Mouse (Mus musculus) layer of hippocampus, adult 8-10 months (tissue): ENCODE data around the gene Itpr2. TPM values are rescaled to one million over a fixed set of nuclear protein-coding genes. Genes with fewer than 3 reads are reported as not detected.

Experiments
- DNase-seq, 2 experiments: peaks; one replicate each; pipeline ENCODE4 v3.0.0; 2022; ENCODE audit warnings: low spot score in 2 of 2
- total RNA-seq, 4 experiments: library from RNA; stranded (reverse); gene quantifications; 2 replicates each; pipeline ENCODE4 v1.2.4; 2022

Gene Itpr2
- total RNA-seq, 4 experiments from 2014 or later: 17.4 to 26.0 (median 21.9) TPM

- DNase-seq: no peak
These were observed 388.9 kb downstream of the Itpr2 start for GRCm38 (mm10) chr6:146113085-146113484.

- DNase-seq: no peak
These were observed 389.8 kb downstream of the Itpr2 start for GRCm38 (mm10) chr6:146112211-146112610.

- DNase-seq: no peak
These were observed 390.2 kb downstream of the Itpr2 start for GRCm38 (mm10) chr6:146111781-146112180.

GRCm38 (mm10) chr6:146110832-146111741, 390.9 kb downstream of the Itpr2 start:
- peak; percentile 59 to 70 for DNase-seq

GRCm38 (mm10) chr6:146110425-146110824, 391.6 kb downstream of the Itpr2 start:
- no peak for DNase-seq

GRCm38 (mm10) chr6:146108695-146109094, 393.3 kb downstream of the Itpr2 start:
- DNase-seq: no peak

- no peak for DNase-seq
These were observed 394.7 kb downstream of the Itpr2 start for GRCm38 (mm10) chr6:146107117-146107832.

GRCm38 (mm10) chr6:146083056-146083961, 418.7 kb downstream of the Itpr2 start:
- no peak for DNase-seq

GRCm38 (mm10) chr6:146082476-146082875, 419.5 kb downstream of the Itpr2 start:
- DNase-seq: no peak

GRCm38 (mm10) chr6:146081578-146081977, 420.4 kb downstream of the Itpr2 start:
- DNase-seq: no peak

GRCm38 (mm10) chr6:146080546-146081512, 421.2 kb downstream of the Itpr2 start:
- no peak for DNase-seq

GRCm38 (mm10) chr6:146079734-146080443, 422.1 kb downstream of the Itpr2 start:
- no peak for DNase-seq

GRCm38 (mm10) chr6:146079261-146079660, 422.8 kb downstream of the Itpr2 start:
- DNase-seq: peak; percentile 54 to 77

- no peak for DNase-seq
These were observed 423.9 kb downstream of the Itpr2 start for GRCm38 (mm10) chr6:146078136-146078535.

GRCm38 (mm10) chr6:146077124-146077889, 424.7 kb downstream of the Itpr2 start:
- no peak for DNase-seq

- DNase-seq: no peak
These were observed 429.2 kb downstream of the Itpr2 start for GRCm38 (mm10) chr6:146072842-146073241.

GRCm38 (mm10) chr6:146071883-146072282, 430.1 kb downstream of the Itpr2 start:
- no peak for DNase-seq
